Mouse (Mus musculus) left cerebral cortex, adult 18-20 months (tissue): ENCODE data around the gene Mindy4. TPM values are rescaled to one million over a fixed set of nuclear protein-coding genes. Genes with fewer than 3 reads are reported as not detected.

Experiments used
- DNase-seq, 2 experiments: peaks; one replicate each; pipeline ENCODE4 v3.0.0; 2021 to 2022; ENCODE audit warnings: low spot score in 2 of 2, mixed read lengths in 1 of 2
- total RNA-seq, 2 experiments: library from RNA; stranded (reverse); gene quantifications; 2 replicates each; pipeline ENCODE4 v1.2.3; 2021

Mindy4 gene
- total RNA-seq, 2 experiments from 2014 or later = 8.8 to 8.9 TPM

DNA sequence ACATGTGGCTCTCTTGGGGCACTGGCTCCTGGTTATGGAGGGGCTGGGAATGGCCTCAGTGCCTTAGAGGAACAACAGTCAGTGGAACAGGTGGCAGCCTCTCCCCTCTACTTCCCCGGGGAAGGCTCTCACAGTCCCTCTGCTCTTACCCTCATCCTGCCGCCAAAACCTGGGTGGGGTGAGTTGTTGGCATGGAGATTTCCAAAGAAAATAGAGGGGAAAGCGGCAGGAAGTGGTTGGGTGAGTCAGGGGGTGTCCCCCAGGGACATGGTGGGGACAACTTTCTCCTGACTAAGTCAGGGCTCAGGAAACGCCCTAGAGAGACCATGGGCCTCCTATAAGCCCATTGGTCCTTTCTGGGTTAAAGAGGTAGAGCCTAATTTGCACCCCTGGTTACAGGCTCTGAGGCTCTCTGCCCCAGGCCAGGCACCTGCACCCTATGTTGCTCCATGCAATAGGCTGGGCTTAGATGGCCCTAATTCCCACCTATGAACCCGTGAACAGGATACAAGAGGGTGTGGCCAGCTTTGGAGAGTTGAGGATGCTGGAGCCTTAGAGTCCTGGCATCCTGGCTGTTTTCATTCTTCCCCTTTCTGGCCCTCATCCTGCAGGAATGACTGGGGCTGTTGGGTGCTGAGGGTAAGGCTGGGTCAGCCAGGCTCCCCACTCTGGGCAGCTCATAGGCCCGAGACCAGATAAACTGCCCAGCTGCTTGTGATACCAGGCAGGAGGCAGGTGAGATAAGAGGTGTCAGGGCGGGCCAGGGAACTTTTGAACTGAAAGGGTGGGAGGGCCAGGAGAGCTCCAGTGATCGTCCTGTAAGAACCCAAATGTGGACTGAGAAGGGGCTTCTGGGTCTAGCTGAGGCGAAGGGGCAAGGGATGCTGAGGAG, 136.0 kb downstream of the Mindy4 start:
- no peak for DNase-seq

DNA sequence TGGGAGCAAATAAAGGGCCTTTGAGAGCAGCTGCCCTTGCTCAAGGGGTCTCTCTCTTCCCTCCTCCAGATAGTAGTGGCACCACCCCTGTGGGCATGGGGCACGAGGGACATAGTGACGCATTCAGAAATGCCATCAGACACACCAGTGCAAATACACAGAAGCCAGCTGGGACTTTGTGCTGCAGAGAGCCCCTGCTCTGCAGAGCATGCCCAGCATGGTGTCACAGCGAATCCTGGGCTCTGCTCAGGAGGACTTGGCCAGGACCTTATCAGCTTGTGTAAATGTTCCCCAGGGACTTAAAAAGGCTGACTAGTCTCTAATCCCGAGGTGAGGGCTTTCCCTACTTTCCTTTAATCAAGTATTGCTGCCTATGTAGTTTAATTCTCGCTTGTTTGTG, 138.5 kb downstream of the Mindy4 start:
- DNase-seq = no peak

DNA sequence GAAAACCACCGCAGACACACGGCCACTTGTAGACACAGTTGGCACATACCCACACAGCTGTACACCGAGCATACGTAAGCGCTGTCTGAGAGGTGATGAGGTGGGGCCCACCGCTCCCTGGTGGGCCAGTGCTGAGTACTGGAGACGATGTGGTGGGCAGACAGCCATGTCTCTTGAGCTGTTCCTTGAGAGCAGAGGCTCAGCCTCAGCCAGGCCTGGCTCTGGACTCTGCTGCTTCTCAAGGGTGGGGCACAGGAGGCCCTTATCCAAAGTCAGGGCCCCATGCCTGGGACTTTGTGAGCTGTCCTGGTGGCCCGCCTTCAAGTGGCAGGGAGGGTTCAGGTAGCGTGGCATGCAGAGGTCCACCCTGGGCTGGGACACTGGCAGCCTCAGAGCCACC, 139.1 kb downstream of the Mindy4 start:
- no peak for DNase-seq

DNA sequence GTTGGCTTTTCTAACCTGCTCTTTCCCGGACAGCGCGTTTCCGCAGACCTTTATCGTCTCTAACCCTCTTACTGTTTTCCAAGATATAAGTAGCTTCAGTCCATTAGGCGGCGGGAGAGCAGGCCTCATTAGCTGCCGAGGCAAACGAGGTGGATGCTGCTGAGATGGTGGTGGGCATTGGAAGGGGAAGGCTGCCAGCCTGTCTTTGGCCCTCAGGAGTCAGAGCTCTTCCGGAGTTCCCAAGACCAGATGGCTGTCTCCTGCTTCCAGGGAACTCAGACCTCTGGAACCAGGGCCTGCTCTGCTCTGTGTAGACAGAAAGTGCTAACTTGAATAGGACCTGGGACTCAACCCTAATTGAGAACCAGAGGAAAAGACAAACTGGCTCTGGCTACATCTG, 140.3 kb downstream of the Mindy4 start:
- DNase-seq = no peak

DNA sequence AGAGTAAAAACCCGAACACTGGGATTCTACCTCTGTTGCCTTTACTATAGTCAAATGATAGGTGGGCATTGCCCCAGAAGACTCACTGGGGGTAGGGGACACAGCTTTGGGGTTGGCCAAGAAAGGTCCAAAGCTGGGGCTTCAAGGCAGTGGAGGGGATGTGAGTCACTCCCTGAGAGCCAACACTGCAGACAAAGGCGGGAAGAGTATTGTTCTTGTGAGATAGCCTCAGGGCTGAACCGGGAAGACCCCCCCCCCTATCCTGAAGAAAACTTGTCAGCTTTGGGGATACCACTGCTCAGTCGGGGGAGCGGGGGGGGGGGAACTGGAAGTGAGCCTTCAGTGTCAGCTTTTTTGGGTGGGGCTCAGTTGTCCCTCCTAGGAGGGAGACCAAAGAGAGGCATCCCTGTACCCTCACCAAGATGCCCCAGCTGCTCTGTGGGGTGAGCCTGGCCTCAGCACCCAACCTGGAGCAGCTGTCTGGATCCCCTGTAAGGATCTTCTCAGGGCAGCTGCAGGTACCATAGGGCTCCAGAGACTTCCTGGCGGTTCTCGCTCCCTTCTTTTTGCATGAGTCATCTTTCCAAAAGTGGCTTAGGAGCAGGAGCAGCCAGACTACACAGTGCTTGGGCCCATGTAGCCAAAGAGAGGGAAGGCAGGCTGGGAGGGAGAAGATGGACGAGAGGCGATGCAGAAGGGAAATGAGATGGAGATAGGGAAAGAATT, 141.3 kb downstream of the Mindy4 start:
- DNase-seq = peak in 1 of 2 experiments; percentile 27

DNA sequence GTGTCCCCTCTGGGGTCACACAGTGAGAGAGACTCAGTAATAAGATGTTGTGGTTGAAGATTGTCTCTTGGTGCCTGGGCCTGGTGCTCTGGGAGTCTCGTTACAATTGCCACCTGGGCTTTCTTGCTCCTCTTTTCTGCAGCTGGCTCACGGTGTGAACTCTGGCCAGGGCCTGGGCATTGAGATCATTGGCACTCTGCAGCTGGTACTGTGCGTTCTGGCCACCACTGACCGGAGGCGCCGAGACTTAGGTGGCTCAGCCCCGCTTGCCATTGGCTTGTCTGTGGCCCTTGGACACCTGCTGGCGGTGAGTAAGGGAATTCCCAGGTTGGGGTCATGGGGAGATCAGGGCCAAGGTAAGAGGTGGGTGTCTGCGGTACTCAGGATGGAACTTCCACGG, 142.1 kb downstream of the Mindy4 start:
- no peak for DNase-seq

DNA sequence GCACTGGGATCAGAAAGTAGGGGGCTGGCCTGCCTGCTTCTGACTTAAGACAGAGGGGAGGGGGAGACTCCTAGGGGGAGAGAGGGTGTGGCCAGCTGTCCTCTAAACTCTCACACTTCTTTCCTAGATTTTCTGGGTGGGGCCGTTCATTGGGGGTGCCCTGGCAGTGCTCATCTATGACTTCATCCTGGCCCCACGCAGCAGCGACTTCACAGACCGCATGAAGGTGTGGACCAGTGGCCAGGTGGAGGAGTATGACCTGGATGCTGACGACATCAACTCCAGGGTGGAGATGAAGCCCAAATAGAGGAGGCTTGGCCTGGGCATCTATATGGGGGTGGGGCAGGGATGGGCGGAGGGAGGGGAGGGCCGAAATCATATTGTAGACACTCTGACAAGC, 143.3 kb downstream of the Mindy4 start:
- DNase-seq = no peak

DNA sequence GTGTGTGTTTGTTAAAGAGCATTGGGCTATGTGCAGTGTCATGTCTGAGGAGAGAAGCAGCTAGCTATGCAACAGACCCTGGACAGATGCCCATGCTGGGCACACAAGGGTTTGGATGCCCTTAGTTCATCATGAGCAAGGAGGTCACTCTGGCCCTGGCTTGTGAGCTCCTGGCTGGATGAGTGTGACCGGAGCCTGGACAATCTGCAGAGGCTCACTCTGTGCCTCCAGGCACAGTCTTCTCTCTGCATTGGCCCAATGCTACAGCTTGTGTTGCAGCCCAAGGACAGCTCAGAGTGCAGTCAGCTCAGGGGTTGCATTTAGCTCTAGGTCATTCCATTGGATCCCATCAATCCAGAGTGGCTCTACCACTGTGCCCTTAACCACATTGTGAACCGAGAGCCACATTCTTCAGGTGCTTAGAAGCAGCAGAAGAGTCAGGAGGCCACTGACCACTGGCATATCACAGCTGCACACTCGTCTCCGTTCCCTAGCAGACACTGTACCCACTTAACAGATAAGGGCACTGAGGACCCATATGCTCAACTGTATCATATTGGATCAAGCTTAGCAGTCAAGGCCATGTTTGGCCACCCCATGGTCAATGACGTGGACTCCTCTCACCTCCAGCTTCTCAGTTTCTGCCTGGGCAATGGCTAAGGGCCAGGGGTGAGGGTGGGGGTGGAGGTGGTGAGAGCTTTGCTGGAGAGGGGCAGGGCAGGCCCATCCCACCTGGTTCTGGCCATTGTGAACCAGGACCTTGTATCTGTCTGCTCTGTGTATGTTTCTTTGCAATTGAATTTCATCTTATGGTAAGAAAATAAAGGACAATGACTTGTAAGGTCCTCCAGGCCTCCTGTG, 144.8 kb downstream of the Mindy4 start:
- DNase-seq = no peak

DNA sequence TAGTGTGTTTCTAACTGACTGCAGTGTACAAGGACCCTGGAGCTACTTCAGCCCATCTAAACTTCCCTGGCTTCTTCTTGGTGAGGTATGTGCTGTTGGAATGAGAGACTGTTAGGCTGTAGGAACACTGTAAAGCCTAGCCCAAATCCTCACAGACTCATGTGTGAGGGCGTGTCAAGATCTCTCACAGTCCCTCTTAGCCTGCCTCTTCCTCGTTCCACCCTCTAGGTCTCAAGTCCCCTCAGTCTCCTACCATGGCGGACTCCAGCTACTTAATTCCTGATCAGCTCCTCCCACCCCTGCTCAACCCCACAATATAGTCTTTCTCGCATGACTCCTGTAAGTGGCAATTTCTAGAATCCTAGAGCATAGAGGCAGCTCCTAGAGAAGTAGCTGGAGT, 146.0 kb downstream of the Mindy4 start:
- DNase-seq = no peak

DNA sequence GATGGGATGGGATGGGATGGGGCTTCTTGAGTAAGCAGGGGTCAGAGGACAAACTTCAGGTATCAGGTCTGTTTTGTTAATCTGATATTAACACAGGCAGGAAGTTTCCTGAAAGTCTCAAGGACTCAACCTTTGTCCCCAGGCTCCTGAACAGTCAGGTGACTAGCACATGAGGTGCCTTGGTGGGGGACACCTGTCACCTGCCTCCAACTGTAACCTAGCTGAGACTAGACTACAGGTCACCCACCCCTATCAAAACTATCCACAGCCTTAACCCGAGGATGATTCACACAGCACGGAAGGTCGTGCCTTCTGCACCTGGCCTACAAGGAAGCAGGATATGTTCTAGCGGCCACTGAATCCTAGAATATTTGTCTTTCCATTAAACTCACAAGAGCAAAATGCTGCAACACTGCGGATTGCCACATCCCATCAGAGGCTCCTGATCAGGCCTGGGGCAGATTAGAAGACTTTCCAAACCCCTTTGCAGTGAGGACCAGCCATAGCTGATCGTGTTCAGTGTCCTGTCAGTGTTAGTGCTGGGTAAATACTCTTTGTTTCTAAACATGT, 147.3 kb downstream of the Mindy4 start:
- no peak for DNase-seq

DNA sequence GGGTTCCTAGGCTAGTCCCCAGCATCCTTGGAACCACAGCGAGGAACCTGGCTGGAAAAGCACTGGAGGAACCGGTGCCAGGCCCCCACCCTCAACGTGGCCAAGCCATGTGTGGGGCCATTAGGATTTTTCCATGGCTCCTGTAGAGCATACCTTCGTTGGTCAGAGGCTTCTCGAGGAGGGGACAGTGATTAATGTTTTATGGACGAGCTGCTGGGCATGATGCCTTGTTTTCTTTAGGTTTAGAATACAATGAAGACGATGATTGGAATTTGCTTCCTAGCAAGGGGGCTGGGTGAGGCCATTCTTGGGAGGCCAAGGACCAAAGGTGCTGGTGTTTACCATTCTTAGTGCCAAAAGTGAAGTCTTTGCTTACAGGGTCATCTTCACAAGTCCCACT, 148.5 kb downstream of the Mindy4 start:
- no peak for DNase-seq

DNA sequence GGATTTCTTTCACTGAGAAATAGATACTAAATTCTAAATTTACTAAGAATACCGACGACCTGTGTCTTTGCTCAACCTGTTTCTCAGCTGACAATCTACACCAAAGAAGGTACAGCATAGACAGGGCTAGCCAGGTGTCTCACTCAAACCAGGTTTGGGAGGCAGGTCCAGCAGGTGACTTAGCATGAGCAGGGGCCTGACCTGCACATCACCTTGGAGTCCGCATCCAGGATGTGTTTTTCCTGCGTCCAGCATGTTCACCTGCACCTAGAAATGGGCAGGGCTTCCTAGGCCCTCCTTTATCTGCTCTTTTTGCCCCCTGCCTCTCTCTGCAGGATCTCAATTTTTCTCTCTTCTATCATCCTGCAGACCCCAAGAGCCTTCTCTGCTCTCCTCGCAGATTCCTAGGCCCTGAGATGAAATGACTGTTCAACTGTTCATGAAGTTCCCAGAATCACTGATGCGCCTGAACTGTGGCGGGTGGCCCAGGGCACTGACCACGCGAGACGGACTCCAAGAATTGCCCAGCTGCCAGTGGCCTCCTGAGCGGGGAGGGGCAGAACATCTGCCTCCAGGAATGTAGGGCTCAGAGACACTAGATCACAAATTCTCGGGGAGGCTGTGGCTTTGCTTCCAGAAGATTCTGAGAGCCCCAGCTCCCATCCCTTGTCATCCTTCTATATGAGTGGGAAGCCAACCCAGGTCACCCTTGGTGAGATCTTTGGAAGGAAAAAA, 150.7 kb downstream of the Mindy4 start:
- no peak for DNase-seq

DNA sequence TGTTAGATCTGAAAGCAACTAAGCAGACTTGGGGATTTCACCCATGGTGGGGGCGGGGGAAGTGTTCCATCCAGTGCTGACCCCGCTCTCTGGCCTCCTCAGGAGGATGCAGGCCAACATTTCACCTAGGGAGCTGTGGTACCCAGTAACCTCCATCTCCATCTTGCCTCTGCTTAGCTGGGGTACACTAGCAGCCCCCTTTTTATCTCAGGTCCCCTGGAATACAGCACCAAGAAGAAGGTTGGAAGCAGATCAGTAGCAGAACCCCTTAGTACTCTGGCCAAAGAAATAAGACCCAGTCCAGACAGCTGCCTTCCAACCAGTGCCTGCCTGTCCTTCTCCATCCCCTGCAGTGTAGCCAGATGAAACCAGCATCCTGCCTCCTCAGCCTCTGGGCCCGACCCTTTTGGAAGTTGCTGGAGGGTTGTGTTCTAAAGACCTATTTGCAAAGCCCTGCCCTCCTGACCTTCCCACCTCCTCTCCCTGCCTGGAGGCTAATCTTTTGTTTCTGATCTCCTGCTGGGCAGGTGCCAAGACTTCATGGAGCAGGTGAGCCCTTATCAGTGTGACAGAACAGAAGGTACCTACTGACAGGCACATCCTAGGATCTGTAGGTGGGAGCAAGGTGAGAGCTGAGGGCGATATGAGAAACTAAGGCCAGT, 151.4 kb downstream of the Mindy4 start:
- DNase-seq = no peak

DNA sequence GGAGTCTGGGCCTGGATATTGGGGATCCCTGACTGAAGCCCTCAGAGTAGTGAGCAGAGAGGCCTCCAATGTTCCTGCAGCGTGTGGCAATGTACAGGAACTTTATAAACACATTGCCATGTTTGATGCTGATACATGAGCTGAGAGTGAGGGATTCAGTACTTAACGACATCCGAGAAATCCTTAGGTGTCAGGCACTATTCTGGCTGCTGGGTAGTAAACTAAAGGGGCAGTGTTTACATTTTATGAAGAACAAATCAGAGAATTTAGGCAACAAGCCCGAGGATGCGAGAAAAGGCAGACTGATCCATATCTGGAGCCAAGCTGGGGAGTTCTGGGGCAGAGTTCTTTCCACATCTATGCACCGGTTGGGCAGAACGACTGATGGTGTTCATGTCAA, 152.4 kb downstream of the Mindy4 start:
- DNase-seq = no peak

DNA sequence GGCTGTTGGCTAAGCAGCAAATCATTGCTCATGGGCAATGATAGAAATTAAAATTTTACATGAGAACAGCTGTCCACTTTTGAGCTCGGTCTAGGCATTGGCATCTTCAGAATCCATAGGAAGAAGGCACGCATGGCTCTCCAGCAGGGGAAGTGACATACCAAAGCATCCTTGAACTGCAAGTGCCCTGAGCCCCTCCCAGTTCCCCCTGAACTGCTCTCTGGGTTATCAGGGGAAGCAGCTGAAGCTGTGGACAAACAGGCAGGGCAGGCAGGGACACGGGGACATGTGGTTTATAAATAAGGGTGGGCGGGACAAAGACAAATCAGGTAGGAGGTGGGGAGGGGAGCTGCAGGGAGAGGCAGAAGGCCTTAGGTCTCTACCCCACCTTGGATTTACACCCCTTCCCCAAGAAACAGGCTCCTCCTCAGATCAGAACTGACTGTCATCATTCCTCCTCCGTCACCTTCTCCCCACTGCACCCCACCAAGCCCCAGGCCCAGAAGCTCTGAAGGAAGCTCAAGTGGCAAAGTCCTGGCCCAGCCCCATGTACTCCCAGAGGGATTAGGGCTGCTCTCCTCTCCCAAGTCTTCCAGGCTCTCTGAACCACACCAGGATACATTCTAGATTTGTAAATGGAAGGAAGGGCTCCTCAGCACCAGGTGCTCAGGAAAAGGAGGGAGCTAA, 153.0 kb downstream of the Mindy4 start:
- DNase-seq = no peak

DNA sequence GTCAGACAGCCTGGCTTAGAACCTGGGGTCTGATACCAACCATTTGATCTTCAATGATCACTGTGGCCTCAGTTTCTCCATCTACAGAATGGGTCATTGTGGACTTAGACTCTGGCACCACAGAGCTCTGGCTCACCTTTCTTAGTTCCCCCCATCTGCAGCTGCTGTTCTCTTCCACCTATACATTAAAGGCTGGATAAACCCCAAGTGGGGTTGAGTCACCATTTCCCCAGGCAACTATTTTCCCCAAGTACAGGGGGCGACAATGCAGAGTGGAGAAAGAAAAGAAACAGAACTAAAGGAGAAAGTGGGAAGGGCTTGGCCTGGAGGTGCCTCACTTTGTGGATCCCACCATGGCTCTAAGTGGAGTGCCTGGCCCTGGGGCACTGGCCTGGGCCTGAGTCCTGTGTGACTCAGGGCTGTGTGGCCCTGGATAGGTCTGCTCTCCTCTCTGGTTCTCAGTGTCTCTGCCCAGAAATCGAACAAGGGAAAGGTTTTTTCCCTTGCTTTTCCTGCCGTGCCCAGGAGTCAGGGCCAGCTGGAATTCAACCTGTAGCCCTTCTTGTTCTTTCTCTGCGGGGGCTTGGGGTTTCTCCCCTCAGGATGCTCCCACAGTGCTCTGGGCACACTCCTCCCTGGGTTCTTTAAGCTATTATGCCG, 153.9 kb downstream of the Mindy4 start:
- DNase-seq = no peak

DNA sequence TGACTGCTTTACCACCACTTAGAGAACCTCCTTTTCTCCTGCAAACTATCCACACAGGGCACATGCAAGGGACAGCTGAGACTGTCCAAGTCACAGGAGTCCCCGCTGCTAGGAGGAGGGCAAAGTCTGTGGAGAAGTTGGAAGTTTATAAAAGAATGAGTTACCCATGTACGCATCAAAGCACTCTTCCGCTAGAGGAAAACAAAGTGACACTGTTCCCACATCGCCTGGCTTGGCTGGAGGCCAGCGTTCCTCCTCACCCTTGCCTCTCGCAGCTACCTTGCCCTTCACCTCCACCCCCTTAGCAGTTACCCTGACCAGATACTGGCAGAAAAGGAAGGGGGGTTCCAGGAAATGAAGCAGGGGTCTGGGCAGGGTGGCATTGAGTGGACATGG, 154.5 kb downstream of the Mindy4 start:
- DNase-seq = no peak

DNA sequence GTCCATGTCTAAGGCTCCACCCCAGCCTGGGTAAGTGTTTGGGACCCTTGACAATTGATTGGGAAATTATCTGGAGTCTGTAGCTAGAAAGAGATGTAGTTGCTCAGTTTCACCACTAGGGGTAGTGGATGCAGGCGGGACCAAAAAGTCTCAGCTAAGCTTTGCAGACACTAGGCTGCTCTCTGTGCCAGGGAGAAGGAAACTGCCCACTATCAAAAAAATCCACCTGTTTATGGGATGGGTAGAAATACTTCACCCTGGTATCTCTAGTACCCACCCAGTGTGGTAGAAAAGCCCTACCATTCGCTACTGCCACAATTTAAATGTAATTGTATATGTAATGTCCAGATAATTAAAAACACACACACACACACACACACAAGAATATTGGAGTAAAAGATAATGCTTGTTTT, 155.6 kb downstream of the Mindy4 start:
- no peak for DNase-seq

DNA sequence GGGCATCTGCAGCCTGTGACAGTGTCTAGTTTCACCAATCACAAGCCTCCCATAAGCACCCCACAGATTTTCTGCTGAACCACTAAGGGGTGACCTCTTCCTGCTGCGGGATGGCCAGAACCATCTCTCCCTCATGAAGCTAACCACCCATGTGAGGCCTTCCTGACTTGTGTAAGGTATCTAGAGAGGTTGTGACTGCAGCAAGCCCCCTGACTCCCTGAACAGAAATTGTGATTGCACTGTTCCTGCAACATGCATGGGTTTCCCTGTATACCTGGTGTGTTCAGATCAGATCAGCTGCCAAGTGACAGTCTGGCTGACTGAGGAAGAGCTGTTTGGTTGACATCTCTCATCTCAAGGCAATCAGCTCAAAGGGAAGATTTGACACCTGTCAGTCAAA, 159.5 kb downstream of the Mindy4 start:
- DNase-seq = no peak
